Mouse (Mus musculus) cerebellum, postnatal 25 days (tissue): ENCODE results near the gene Tmem201.

Experiments
- DNase-seq, 2 experiments: peaks; one replicate each; pipeline ENCODE4 v3.0.0; 2021; ENCODE audit warnings: mixed read lengths in 2 of 2

Gene Tmem201

DNA sequence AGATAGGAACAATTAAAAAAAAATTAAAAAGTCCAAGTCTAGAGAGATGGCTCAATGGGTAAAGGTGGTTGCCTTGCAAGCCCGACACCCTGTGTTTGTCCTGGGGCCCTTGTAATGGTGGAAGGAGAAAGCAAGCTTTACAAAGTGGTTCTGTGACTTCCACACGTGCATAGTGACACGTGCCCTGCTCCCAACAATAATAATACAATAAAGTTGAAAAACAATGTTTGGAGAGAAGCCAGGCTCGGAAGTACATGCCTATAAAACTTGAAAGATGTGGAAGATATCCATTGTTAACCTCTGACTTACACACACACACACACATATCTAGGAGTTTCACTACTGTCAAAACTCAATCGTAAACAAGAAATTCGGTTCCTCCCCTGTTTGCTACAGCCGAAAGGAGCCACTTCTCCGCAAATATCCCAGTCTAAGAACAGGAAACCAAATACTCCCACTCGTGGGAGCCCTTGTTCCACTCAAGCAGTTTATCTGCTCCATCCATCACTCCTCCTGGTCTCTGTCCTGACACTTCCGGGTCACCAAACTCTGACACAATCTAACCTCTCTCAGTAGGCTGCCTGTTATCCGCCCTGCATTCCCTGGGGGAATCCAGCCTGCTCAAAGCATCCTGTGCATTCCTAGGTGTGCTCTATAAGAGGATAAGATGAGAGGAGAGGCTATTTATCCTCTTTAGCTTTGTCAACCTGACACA lies 58.6 kb downstream of the Tmem201 start:
- no peak for DNase-seq

DNA sequence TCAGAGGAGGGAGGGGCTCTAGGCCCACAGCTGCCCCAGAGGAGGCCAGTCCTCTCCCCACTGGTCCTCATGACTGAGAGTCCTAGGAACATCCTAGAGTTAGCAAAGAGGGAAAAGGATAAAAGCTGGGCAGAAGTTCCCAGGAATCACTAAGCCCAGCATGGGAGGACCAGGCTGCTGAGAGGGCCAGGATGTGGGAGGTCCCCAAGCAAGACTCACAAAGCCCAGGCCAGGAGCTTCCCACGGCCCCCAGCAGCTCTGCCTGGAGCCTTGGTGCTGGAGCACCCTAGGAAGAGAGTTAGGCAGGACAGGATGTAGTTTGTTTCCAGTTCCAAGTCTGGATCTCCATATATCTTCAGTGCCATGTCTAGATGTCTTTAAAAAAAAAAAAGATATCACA lies 59.8 kb downstream of the Tmem201 start:
- DNase-seq: no peak

DNA sequence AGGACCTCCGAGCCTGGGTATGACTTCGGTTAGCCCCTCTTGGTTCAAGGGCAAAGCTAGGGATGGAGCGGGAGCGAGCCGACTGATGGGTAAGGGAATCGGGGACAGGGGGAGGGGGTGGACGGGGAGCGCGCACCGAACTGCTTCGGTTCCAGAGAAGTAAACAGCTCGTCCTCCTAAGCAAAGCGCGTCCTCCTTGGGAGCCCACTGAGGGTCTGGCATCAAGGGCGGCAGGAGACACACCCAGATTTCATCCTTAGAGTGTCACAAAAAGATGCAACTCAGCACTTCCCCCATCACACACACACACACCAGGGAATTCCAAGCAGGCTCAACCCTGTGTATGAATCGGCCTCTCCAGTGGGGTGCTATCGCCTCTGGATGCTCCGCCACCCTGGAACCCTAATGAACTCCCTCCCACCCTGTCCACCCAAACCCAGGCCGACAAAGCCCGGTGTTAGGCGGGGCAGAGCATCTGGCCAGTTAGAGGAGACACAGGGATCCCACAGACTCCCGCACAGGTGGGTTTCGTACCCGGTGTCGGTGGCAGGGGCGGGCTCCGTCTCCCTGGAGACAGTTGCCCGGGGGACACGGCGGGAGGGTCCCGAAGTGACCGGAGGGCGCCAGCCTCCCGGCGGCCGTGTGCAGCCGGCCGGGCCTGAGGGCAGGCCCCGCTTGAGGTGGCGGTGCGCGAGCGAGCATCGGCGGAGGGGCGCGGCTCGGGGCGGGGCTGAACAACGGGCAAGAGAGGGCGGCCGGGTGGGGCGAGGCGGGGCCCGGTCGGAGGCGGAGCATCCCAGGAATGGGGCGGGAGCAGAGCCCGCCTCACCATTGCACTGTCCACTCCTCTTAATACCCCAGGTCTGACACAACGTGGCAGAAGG lies 62.2 kb downstream of the Tmem201 start:
- DNase-seq: peak; percentile 88 to 93

DNA sequence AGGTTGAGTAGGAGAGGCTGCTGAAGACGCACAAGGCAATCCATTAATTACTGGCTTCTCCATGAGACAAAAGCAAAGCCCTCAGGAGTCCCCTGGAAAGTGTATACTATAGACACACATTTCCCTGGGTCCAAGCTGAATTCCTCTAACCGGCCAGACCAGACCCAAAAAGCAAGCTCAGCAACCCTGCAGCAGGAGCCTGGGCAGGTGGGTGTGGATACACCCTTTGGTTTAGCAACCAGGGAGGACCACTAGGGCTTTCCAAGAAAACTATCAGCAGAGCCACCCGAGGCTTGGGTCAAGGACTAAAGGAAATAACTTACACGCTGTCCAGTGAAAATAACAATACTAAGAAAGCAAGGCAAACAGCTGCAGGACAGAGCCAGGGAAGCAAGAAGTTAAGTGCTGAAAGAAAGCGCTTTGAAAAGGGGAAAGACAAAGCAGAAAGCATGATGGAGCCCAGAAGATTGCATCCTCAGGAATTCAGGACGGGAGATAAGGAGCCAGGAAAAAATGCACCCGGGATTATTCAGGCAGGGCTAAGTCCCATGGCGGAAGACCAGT lies 62.9 kb downstream of the Tmem201 start:
- DNase-seq: no peak

DNA sequence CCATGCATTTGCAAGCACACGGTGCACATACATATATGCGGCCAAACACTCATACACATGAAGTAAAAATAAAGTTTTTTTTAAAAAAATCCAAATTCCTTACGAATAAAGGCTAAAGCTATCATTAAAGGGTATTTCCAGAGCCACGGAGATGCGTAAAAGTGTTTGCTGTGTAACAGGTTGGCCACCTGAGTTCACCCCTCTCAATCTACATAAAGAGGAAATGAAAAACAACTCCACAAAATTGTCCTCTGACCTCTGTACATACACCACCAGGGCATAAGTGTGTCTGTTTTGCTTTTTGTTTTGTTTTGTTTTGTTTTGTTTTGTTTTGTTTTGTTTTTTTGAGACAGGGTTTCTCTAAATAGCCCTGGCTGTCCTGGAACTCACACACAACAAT lies 65.1 kb downstream of the Tmem201 start:
- no peak for DNase-seq

DNA sequence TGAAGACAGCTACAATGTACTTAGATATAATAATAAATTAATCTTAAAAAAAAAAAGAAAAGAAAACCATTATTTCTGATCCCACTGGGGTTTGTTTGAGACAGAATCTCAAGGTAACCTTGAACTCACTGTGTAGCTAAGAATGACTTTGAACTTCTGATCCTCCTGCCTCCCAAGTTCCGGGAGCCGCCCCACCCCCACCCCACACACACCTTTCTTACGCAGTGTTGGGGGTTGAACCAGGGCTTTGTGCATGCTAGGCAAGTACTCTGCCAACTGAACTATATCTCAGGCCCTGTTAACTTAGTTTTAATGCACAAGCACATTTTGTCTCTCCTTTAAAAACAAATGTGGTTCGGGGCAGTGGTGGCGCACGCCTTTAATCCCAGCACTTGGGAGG lies 66.7 kb downstream of the Tmem201 start:
- no peak for DNase-seq

DNA sequence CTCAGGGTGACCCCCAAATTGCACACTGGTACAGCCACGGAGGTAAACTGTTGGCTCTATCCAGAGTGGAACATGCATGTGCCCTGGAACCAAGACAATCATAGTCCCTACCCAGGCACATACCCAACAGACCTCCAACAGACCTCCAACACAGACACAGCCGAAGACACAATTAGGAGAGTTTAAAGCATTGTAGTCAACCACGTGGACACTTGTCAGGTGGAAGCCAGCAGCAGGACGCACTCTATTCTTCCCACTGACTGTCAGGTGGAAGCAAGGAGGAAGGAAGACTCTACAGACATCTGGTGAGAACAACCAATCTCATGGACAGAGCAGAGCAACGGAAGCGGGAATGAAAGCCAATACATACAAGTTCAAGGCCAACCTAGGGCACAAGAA lies 72.2 kb downstream of the Tmem201 start:
- DNase-seq: no peak
